Mouse (Mus musculus) neural tube, embryonic 13.5 days (tissue): ENCODE results near the gene Cnpy4. TPM values are rescaled to one million over a fixed set of nuclear protein-coding genes. Genes with fewer than 3 reads are reported as not detected.

Experiments used
- ATAC-seq: fragments of 200-750 bp; cut with Nextera tagmentation; 2 replicates; pipeline ENCODE4 v1.8.0; 2017; ENCODE audit warnings: low read depth, mild to moderate bottlenecking, moderate TSS enrichment, moderate library complexity
- H3K27ac ChIP-seq: fragments of 300-500 bp; sonication (generic); replicated peaks from 2 replicates; pipeline ENCODE4 v1.5.1; 2015; ENCODE audit warnings: moderate library complexity, mild to moderate bottlenecking, inconsistent platforms
- H3K27me3 ChIP-seq: fragments of 300-500 bp; sonication (generic); 2 replicates; pipeline ENCODE4 v1.6.1; 2015; ENCODE audit warnings: mild to moderate bottlenecking, inconsistent platforms
- H3K36me3 ChIP-seq: fragments of 300-500 bp; sonication (generic); 2 replicates; pipeline ENCODE4 v1.6.1; 2015; ENCODE audit warnings: mild to moderate bottlenecking, inconsistent platforms
- H3K4me1 ChIP-seq: fragments of 300-500 bp; sonication (generic); replicated peaks from 2 replicates; pipeline ENCODE4 v1.6.1; 2015; ENCODE audit warnings: inconsistent platforms
- H3K4me2 ChIP-seq: fragments of 300-500 bp; sonication (generic); 2 replicates; pipeline ENCODE4 v1.6.1; 2015; ENCODE audit warnings: inconsistent platforms, mild to moderate bottlenecking, moderate library complexity
- H3K4me3 ChIP-seq: fragments of 300-500 bp; sonication (generic); 2 replicates; pipeline ENCODE4 v1.5.1; 2015; ENCODE audit warnings: mild to moderate bottlenecking, inconsistent platforms
- H3K9ac ChIP-seq: fragments of 300-500 bp; sonication (generic); 2 replicates; pipeline ENCODE4 v1.6.1; 2015; ENCODE audit warnings: moderate library complexity, mild to moderate bottlenecking, inconsistent platforms
- H3K9me3 ChIP-seq: fragments of 300-500 bp; sonication (generic); 2 replicates; pipeline ENCODE4 v1.6.1; 2016; ENCODE audit warnings: inconsistent platforms
- WGBS: fragments of 180-500 bp; shearing (Covaris S2); methylation state at CpG from one replicate; pipeline ENCODE4 v1.1.7; 2015; 5-methylcytosine and 5-hydroxymethylcytosine counted together
- polyA plus RNA-seq: library from polyadenylated mRNA; unstranded; fragments of >200 nt; fragmentation: Nextera tagmentation; extraction: Ambion mirVana; gene quantifications from 2 replicates; pipeline ENCODE4 v1.2.1, GENCODE M21; 2015

Gene Cnpy4
- polyA plus RNA-seq, 1 experiment from 2014 or later: 37.3 TPM

DNA sequence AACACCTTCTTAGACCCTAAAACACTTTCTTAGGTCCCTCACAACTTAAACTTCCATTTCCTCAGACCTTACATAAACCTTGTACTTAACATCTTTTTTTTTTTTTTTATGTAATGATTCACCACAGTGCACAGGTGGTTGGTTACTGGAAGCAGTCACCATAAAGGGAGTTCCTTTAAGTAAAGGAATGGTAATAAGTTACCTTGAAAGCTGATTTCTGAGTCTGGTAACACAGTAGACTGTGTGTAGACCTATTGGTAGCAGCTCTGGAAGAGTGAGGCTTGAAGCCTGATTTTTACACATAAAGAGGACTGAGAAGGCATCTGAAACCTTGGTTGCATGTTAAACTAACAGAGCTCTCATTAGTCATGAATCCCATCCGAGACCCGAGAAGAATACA is 32.6 kb downstream of the Cnpy4 start:
- H3K36me3 ChIP-seq: no peaks in the 10 kb centered on the region
- H3K4me2 ChIP-seq: no peak overlapping the region
- WGBS: 83% methylated on average over 2 of the region's 2 CpGs
- H3K9ac ChIP-seq: no peak overlapping the region
- H3K27ac ChIP-seq: no peak overlapping the region
- H3K4me1 ChIP-seq: no peaks in the 10 kb centered on the region
- no peaks in the 10 kb centered on the region for H3K27me3 ChIP-seq
- peaks cover 8% of the 10 kb centered on the region; the same call in 1 of the 2 replicates for H3K9me3 ChIP-seq
- H3K4me3 ChIP-seq: no peak overlapping the region
- ATAC-seq: no peak

DNA sequence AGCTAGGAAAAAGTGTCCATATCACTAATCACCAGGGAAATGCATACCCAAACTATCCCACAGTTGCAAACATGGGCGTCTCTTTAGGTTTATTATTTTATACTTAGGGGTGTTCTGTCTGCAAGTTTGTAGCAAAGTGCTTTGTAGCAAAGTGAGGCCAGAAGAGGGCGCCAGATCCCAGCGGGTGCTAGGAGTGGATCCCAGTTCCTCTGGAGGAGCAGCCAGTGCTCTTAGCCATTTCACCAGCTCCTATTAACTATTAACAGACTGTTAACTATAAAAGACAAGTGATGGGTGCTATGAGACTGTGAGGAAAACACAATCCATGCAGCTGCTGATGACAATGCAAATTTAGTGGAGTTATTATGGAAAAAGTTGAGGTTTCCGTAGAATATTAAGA is 34.8 kb downstream of the Cnpy4 start:
- no peaks in the 10 kb centered on the region for H3K9me3 ChIP-seq
- H3K9ac ChIP-seq: no peak overlapping the region
- H3K36me3 ChIP-seq: no peaks in the 10 kb centered on the region
- no peak overlapping the region for H3K27ac ChIP-seq
- no peak overlapping the region for H3K4me2 ChIP-seq
- H3K4me3 ChIP-seq: no peak overlapping the region
- ATAC-seq: no peak
- no peaks in the 10 kb centered on the region for H3K27me3 ChIP-seq
- 25% methylated on average over 4 of the region's 4 CpGs for WGBS
- no peaks in the 10 kb centered on the region for H3K4me1 ChIP-seq

DNA sequence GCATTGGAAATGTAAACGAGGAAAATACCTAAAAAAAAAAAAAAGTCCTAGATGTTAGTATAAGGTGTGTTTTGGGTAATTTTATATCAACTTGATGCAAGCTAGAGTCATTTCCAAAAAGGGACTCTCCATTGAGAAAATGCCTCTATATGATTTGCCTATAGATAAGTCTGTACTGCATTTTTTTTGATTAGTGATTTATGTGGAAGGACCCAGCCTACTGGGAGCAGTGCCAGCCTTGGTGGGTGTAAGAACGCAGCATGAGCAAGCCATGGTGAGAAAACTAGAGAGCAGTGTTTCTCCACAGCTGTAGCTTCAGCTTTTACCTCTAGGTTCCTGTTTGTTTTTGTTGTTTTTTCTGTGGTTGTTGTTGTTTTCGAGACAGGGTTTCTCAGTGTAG is 36.0 kb downstream of the Cnpy4 start:
- Histone ChIP-seq H3K36me3 (no peaks in the 10 kb centered on the region), H3K9ac (no peak overlapping the region), H3K4me2 (no peak overlapping the region), H3K9me3 (no peaks in the 10 kb centered on the region), H3K27ac (no peak overlapping the region), H3K27me3 (no peaks in the 10 kb centered on the region), H3K4me3 (no peak overlapping the region), H3K4me1 (no peaks in the 10 kb centered on the region)
- ATAC-seq: no peak
- WGBS: 62% methylated on average over 3 of the region's 3 CpGs

DNA sequence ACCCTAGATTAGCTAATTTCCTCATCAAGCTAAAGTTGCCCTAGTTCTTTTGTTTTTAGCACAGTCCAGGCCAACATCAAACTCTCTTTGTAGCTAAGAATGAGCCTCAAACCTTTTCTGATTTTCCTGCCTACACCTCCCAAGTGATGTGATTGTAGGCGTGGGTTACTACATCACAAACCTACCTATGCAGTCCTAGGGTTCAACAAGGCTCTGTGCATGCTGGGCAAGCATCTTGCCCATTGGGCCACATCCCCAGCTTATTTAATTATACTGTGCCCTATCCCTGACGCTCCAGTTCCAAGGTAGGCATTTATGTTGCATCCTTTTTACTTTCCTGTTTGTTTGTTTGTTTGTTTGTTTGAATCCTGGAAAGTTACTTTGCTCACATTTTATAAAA is 38.4 kb downstream of the Cnpy4 start, which contains the start of gene Nxpe5:
Gene Nxpe5, plus strand, starts transcription at position 199 of the 400 bp plus-strand sequence.
- Histone ChIP-seq H3K4me3 (no peak within 1 kb of the TSS), H3K27me3 (no peaks in the 10 kb centered on the region), H3K27ac (no peak within 1 kb of the TSS), H3K9me3 (no peaks in the 10 kb centered on the region), H3K4me1 (no peaks in the 10 kb centered on the region), H3K36me3 (no peaks in the 10 kb centered on the region), H3K9ac (no peak within 1 kb of the TSS), H3K4me2 (no peak within 1 kb of the TSS)
- 65% methylated on average over 2 of the region's 2 CpGs for WGBS
- no peak for ATAC-seq

DNA sequence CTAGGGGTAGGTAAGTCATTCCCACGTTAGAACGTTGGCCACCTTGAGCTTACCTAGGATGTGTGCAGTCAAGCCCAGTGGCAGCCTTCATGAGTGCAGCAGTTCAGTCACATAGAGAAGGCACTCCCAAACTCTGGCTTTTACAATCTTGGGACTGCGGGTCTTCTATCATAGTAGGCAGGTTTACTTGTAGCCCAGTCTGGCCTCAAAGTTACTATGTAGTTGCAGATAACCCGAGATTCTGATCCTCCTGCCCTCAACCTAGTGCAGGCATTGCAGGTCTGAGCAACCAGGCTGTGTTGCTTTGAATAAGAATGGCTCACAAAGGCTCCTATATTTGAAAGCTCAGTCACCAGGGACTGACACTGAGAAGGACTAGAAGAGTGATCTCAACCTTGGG is 39.2 kb downstream of the Cnpy4 start:
- H3K4me2 ChIP-seq: no peak overlapping the region
- no peak for ATAC-seq
- H3K9ac ChIP-seq: no peak overlapping the region
- no peaks in the 10 kb centered on the region for H3K9me3 ChIP-seq
- no peak overlapping the region for H3K4me3 ChIP-seq
- no peaks in the 10 kb centered on the region for H3K36me3 ChIP-seq
- 71% methylated on average over 4 of the region's 4 CpGs for WGBS
- H3K27me3 ChIP-seq: no peaks in the 10 kb centered on the region
- no peaks in the 10 kb centered on the region for H3K4me1 ChIP-seq
- no peak overlapping the region for H3K27ac ChIP-seq

DNA sequence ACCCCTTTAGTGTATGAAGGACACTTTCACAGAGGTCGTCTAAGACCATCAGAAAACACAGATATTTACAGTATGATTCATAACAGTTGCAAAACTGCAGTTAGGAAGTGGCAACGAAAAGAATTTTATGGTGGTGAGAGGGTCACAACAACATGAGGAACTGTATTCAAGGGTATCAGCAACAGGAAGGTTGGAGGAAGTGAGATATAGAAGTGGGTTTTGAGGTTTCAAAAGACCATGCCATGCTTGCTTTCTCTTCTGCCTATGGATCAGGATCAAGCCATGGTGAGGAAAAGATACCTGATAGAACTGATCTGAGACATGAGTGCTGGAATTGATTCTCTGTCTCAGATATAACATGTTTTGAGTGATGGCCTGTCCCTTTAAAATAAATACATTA is 40.1 kb downstream of the Cnpy4 start:
- Histone ChIP-seq H3K9ac (no peak overlapping the region), H3K27ac (no peak overlapping the region), H3K4me2 (no peak overlapping the region), H3K36me3 (no peaks in the 10 kb centered on the region), H3K4me1 (no peaks in the 10 kb centered on the region), H3K9me3 (no peaks in the 10 kb centered on the region), H3K4me3 (no peak overlapping the region), H3K27me3 (no peaks in the 10 kb centered on the region)
- 87% methylated on average over 2 of the region's 2 CpGs for WGBS
- ATAC-seq: no peak

DNA sequence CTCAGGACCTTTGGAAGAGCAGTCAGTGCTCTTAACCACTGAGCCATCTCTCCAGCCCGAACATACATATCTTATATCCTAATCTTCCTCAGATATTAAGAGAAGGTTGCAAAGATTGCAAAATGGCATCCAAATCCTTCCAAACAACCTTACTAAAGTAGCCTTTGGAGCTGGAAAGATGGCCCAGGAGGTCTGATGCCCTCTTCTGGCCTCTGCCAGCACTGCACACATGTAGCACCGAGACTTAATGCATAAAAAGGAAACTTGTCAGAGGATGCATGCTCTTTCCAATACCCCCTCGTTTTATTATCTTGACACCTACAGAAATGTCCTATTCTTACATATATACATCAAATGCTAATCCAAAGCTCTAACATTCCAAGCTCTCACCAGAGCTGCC is 40.7 kb downstream of the Cnpy4 start:
- Histone ChIP-seq H3K9ac (no peak overlapping the region), H3K4me1 (no peaks in the 10 kb centered on the region), H3K9me3 (no peaks in the 10 kb centered on the region), H3K4me3 (no peak overlapping the region), H3K4me2 (no peak overlapping the region), H3K27me3 (no peaks in the 10 kb centered on the region), H3K27ac (no peak overlapping the region), H3K36me3 (no peaks in the 10 kb centered on the region)
- 55% methylated on average over 3 of the region's 3 CpGs for WGBS
- no peak for ATAC-seq

DNA sequence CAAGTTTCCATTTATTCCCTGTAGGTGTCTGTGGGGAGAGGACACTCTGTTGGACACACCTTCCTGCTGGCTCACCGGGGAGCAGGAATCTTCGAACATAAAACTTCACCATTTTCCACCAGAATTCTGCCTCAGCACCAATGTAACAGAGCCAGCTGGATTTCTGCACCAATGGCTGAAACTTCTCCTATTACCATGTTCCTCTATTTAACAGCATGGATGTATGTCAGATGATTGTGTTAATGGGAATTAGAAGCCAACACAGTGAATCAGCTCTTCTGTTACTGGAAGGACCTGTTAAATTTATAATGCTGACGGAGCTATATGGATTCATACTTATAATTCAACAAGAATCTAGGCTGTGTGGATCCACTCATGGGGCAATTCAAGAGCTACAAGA is 42.2 kb downstream of the Cnpy4 start:
- whole genome bisulfite sequencing: 93% methylated on average over 3 of the region's 3 CpGs
- no peak overlapping the region for H3K9ac ChIP-seq

DNA sequence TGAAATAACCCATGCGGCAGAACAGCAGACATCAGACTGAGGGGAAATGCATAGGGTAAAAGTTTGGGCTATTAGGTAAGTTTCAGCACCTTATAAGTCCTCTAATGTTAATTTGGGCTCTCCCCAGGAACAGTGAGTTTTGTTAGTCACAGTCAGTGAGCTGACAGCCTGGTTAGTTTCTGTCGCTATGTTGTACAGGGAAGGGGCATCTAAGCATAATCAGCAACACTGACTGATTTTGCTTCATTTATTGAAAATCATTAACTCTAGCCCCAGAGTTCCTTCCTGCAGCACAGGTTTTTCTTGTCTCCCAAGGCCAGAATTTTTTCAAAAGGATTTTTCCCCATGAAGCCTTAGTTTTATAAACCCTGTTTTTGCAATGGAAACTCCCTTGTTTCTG is 46.5 kb downstream of the Cnpy4 start:
- ATAC-seq: no peak
- no peaks in the 10 kb centered on the region for H3K4me1 ChIP-seq
- no peak overlapping the region for H3K27ac ChIP-seq
- 93% methylated on average over 2 of the region's 2 CpGs for WGBS
- no peaks in the 10 kb centered on the region for H3K27me3 ChIP-seq
- no peaks in the 10 kb centered on the region for H3K9me3 ChIP-seq
- no peaks in the 10 kb centered on the region for H3K36me3 ChIP-seq
- H3K4me3 ChIP-seq: no peak overlapping the region
- no peak overlapping the region for H3K9ac ChIP-seq
- no peak overlapping the region for H3K4me2 ChIP-seq

More for the DNA sequence above, 42.2 kb downstream of the Cnpy4 start:
- Histone ChIP-seq H3K9me3 (no peaks in the 10 kb centered on the region), H3K4me2 (no peak overlapping the region), H3K27ac (no peak overlapping the region), H3K27me3 (no peaks in the 10 kb centered on the region), H3K4me3 (no peak overlapping the region), H3K36me3 (no peaks in the 10 kb centered on the region), H3K4me1 (no peaks in the 10 kb centered on the region)
- ATAC-seq: no peak

DNA sequence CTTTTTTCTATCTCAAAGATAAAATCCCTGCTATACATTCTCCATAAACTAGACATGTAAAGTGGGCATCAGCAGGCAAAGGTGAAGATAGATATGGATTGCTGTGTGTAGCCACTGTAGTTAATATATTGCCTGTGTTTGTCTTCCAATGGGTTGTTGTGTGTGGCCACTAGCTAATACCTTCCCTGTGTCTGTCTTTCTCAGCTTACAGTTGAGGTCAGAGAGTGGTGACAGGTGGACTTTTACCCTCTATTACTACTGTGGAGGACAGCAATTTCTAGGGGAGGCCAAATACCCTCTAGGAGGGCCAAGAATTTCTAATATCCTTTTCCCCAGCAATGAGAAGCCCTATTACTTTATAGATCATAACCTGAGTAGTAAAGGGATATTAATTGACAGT is 46.9 kb downstream of the Cnpy4 start:
- no peaks in the 10 kb centered on the region for H3K27me3 ChIP-seq
- no peak for ATAC-seq
- H3K9me3 ChIP-seq: no peaks in the 10 kb centered on the region
- H3K9ac ChIP-seq: no peak overlapping the region
- no peak overlapping the region for H3K4me3 ChIP-seq
- H3K4me1 ChIP-seq: no peaks in the 10 kb centered on the region
- no peaks in the 10 kb centered on the region for H3K36me3 ChIP-seq
- H3K27ac ChIP-seq: no peak overlapping the region
- H3K4me2 ChIP-seq: no peak overlapping the region

DNA sequence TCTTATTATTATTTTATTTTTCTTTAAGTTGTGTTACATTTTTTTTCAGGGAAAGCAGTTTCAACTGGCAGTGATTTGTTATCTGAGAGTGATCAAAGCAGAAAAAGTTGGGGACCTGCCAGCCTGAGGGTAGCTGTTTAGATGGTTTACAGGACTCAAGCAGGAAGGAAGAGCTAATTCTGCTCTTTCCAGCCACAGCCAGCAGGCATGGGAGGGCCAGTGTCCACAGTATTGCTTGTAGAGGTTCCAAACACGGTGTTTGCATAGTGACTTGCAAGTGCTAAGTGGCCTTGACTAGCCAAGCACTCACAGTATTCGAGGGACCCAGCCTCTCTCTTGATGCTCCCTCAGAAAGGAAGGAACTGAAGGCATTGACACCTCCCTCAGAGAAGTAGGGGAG is 54.2 kb downstream of the Cnpy4 start:
- no peaks in the 10 kb centered on the region for H3K27me3 ChIP-seq
- WGBS: 24% methylated on average over 2 of the region's 2 CpGs
- H3K4me3 ChIP-seq: no peak overlapping the region
- no peaks in the 10 kb centered on the region for H3K4me1 ChIP-seq
- no peaks in the 10 kb centered on the region for H3K36me3 ChIP-seq
- no peak overlapping the region for H3K9ac ChIP-seq
- ATAC-seq: no peak
- no peak overlapping the region for H3K4me2 ChIP-seq
- no peak overlapping the region for H3K27ac ChIP-seq
- no peaks in the 10 kb centered on the region for H3K9me3 ChIP-seq
